In genomic region chr3:90242984-90243775, GRCm38 (mm10) we compare ENCODE assay signal across 8 mouse cellular contexts. TPM values are rescaled to one million over a fixed set of nuclear protein-coding genes. Genes with fewer than 3 reads are reported as not detected.
A peak's percentile ranks its signal among the peaks of the same experiment; 100 is the strongest.
DNase-seq lines count a peak whose midpoint lies in the region; ATAC-seq and TF ChIP-seq lines count a peak whose summit lies in the region.

TSS of gene Creb3l4 (minus strand) at chr3:90243512.

- 3% methylated on average over 19 of the region's 19 CpGs for WGBS in heart, embryonic 11.5 days (ENCODE audit: insufficient replicate concordance)

- peak; percentile 64 to 65 for DNase-seq in kidney, postnatal 25 days
- peak; percentile 75 for DNase-seq in lung, postnatal 36 days
- peak; percentile 56 for DNase-seq in testis, postnatal 14 days (ENCODE audit: low spot score)
- no peak for DNase-seq in adipocyte (ENCODE audit: low spot score)
- DNase-seq in gastrocnemius, postnatal 36 days: no peak

- peak; percentile 28 for TF ChIP-seq POLR2A in ES-Bruce4 (IDR thresholded peaks at IDR 0.05; ENCODE audit: insufficient read depth, low read length)

- H3K4me2 ChIP-seq in heart, embryonic 11.5 days: peak within 1 kb of the TSS; percentile 87

- intact Hi-C loops in gastrocnemius, postnatal 36 days (cut with DNase I): no loop called here

- peaks cover 2% of the 10 kb centered on the region for H3K4me1 ChIP-seq in ES-Bruce4 (ENCODE audit: control insufficient read depth, insufficient read depth, low read length)
- peaks cover 4% of the 10 kb centered on the region; the same call in 1 of the 2 replicates for H3K4me1 ChIP-seq in brown adipose tissue, adult 24 weeks (ENCODE audit: control insufficient read depth, insufficient read depth, insufficient read length, low read length)
- H3K4me1 ChIP-seq in heart, embryonic 11.5 days (ENCODE audit: control insufficient read depth, insufficient read depth, low read length): peaks cover 9% of the 10 kb centered on the region; the same call in 1 of the 2 replicates

- peak within 1 kb of the TSS; percentile 69 for H3K27ac ChIP-seq in ES-Bruce4 (ENCODE audit: insufficient read depth, low read length)
- H3K27ac ChIP-seq in brown adipose tissue, adult 24 weeks (replicated peaks; ENCODE audit: low read depth, low read length): no peak within 1 kb of the TSS
- no peak within 1 kb of the TSS for H3K27ac ChIP-seq in heart, embryonic 11.5 days (ENCODE audit: low read depth, low read length)

- no peaks in the 10 kb centered on the region for H3K36me3 ChIP-seq in ES-Bruce4 (ENCODE audit: control insufficient read depth, insufficient read depth, low read length, poor library complexity, severe bottlenecking)
- no peaks in the 10 kb centered on the region for H3K36me3 ChIP-seq in heart, embryonic 11.5 days (ENCODE audit: control insufficient read depth, insufficient read depth, low read length)

- 0 out of 2 replicates have a peak, but pooled peaks have one; percentile 39 for ATAC-seq in heart, embryonic 11.5 days (replicated peaks; ENCODE audit: insufficient number of reproducible peaks, low FRiP score, low TSS enrichment)

- TF ChIP-seq CTCF in ES-Bruce4 (IDR thresholded peaks at IDR 0.05; ENCODE audit: low read depth, low read length): no peak

- no peak for TF ChIP-seq EP300 in ES-Bruce4 (IDR thresholded peaks at IDR 0.05; ENCODE audit: insufficient read depth, low read depth, low read length)

- H3K9ac ChIP-seq in ES-Bruce4 (ENCODE audit: low read depth, poor library complexity, severe bottlenecking): peak within 1 kb of the TSS; percentile 63
- H3K9ac ChIP-seq in heart, embryonic 11.5 days (ENCODE audit: low read depth, low read length): peak within 1 kb of the TSS; percentile 59

- H3K27me3 ChIP-seq in ES-Bruce4 (ENCODE audit: control insufficient read depth, insufficient read depth, low read length, poor library complexity, severe bottlenecking): no peaks in the 10 kb centered on the region
- H3K27me3 ChIP-seq in heart, embryonic 11.5 days (ENCODE audit: control insufficient read depth, insufficient read depth, low read length): no peaks in the 10 kb centered on the region

- no peaks in the 10 kb centered on the region for H3K9me3 ChIP-seq in ES-Bruce4 (replicated peaks; ENCODE audit: control insufficient read depth, insufficient read depth, low read length, poor library complexity, severe bottlenecking)
- no peaks in the 10 kb centered on the region for H3K9me3 ChIP-seq in heart, embryonic 11.5 days (replicated peaks; ENCODE audit: control insufficient read depth, low read length)

- H3K4me3 ChIP-seq in ES-Bruce4 (ENCODE audit: low read depth, low read length): peak within 1 kb of the TSS; percentile 65
- H3K4me3 ChIP-seq in brown adipose tissue, adult 24 weeks (ENCODE audit: insufficient read depth, low read depth, low read length): peak within 1 kb of the TSS; percentile 43
- H3K4me3 ChIP-seq in heart, embryonic 11.5 days (ENCODE audit: low read depth, low read length): peak within 1 kb of the TSS; percentile 45

RNA-seq across cellular contexts. Expression of gene Creb3l4, which starts in this region (rescaled TPM):
- polyA plus RNA-seq in ES-Bruce4 (2011; ENCODE audit: insufficient read depth, insufficient read length, low read depth, missing spikeins): 3.7 and 4.6 TPM in 2 replicates
- not detected in 2 replicates for polyA plus RNA-seq in brown adipose tissue, adult 24 weeks (2012; ENCODE audit: insufficient read depth, insufficient read length, missing spikeins)
- polyA plus RNA-seq in heart, embryonic 11.5 days (2014; fragmentation: Nextera tagmentation; extraction: Ambion mirVana): 2.3 and 2.6 TPM in 2 replicates
- total RNA-seq in gastrocnemius, postnatal 36 days (2021): under 1 TPM in 1 of 2 experiments, not detected in 1; 0.26 TPM

Comparison
In these comparisons a context has a peak if more than half of its experiments do, and no peak if none do; other contexts are left out.
1. DNase-seq: peak in kidney, postnatal 25 days (2 of 2), lung, postnatal 36 days (single experiment) and testis, postnatal 14 days (single experiment); none in adipocyte (single experiment) and gastrocnemius, postnatal 36 days (0 of 2).
2. Peak in every context shown above with its lines, with median percentiles within 50 percentile points of each other: H3K4me3 ChIP-seq.